Mouse (Mus musculus) liver, embryonic 14.5 days (tissue): ENCODE measurements around the gene Trim59.

ENCODE experiments used
- CTCF ChIP-seq: IDR thresholded peaks from 2 replicates; pipeline ENCODE4 v1.5.1; 2016; ENCODE audit warnings: antibody characterized with exemption, low read depth, control low read depth
- EP300 ChIP-seq: IDR thresholded peaks from 2 replicates; pipeline ENCODE4 v1.6.1; 2016; ENCODE audit warnings: antibody characterized with exemption, low read depth

GRCm38 (mm10) chr3:69008873-69009272, 35.7 kb downstream of the Trim59 start:
- TF ChIP-seq CTCF = no peak
- no peak for TF ChIP-seq EP300
